Mouse (Mus musculus): ENCODE measurements around the gene Trpm7.
"Not testable (repeated sequence)": the region's sequence is repeated elsewhere in the genome, so short reads cannot be mapped to it uniquely, and the experiment has no call there.

The Trpm7 gene

DNA sequence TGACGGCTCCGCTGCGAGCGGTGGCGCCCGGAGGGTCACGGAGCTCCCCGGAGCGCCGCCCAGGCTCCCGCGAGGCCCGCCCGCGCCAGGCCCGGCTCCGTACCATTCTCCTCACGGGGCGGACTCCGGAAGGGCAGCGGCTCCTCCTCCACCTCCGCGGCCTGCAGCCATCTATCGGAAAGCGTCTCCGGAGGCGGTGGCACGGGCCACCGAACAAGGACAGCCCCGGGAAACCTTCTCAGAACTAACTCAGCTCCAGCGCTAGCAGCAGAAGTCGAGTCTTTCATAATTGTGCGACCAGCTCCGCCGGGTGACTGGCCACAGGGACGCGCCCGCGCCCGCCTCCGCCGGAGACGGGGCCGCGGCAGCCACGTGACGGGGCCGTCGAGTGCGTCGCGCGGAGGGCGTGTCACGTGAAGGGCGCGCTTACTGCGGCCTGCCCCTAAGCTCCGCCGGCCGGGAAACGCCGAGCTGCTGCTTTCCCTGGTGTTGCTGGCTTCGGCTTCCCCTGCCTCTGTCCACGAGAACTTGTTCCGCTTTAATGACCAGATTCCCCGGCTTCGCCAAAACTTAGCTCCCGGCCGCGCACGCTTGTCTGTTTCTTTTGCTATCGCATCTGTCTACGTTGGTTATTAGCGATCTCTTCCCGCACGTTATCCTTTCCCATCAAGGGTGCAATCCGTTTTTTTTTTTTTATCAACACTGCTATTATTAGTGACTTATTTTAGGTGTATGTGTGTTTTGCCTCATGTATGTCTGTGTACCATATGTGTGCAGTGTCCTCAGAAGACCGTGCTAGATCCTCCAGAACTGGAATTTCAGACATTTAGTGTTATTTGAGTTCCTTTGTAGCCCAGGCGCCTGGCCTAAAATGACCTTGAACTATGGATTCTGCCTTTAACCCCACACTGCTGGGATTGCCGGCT lies at the start of gene Trpm7:
TSS of gene Trpm7 (minus strand) at position 360 of the 926 bp plus-strand sequence.
- DNase-seq (ENCODE audit: low spot score): peak; percentile 87

DNA sequence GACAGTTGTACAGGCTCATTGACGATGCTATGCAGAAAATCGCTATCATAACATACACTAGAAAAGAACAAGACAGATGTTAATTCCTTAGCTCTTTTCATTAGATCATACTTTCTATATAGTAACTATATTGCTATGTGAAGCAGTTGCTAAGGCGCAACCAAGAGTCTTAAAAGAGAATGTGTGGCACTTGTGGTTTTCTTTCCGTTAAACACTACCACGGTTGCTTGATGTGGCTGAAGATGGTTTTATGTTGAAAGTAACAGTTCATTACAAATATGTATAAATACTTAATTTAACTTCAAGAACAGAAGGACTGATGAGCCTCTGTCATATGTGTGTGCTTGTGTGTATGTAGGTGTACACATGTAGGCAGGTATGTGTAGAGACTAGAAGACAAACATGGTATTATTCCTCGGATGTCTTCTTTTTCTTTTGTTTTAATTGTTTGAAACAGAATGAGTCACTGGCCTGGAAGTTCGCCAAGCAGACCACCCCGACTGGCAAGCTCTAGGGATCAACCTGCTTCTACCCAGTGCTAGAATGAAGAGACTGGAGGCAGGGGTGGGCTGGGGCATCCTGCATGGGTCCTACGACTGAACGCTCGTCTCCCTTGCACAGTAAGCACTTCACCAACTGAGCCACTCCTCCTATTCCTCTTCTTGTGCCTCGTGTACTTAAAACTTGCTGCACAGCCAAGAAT lies 44.5 kb upstream of the Trpm7 start:
- no peak for DNase-seq (ENCODE audit: low spot score)

DNA sequence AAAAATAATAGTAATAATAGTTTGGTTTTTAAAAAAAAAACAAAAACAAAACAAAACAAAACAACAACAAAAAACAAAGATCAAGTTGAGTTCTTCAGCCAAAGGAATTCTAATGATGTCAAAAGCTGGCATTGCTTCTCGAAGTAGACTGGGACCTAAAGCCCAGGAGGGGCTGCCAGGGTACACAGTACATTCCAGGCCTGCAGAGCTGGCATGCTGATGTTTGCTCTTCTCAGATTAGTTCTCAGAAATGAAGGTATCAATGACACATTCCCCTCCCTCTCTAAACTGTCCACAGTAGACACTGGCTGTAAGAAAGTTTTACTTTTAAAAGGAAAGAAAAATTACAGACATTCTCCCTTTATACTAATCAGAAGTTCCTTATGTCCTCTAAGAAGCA lies 40.2 kb upstream of the Trpm7 start:
- no peak for DNase-seq (ENCODE audit: low spot score)

DNA sequence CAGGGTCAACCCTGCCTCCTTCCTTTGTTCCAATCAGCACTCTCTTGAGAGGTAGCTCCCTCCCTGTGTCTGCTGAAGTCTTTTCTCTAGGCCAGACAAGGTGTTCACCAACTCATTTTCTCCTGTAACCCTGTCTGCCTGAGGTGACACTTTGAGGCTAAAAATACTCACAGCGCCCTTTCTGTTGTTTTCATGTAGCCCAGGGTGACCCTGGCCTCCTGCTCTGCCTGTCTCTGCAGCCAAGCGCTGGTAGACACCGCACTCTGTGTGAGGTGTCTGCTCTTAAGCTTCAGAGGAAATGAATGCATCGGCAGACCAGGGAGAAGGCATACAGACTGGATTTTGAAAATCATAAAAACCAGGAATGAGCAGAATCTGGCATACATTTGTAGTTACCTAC lies 38.1 kb upstream of the Trpm7 start:
- no peak for DNase-seq (ENCODE audit: low spot score)

DNA sequence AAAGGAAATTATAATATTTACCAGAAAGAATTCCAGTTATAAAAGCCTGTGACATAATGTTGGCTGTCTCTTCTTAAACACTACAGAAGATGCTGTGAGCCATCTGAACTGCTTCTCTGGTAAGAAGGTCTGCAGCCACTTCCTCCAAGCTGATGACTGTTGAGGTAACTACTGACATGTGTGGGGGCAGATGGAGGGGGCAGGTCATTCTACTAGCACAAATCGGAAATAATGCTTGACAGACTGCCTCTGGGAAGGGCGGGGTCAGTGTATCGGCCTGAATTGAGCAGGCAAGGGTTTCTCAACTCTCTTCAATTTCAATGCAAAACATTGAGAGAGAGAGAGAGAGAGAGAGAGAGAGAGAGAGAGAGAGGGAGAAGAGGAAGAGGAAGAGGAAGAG lies 28.1 kb upstream of the Trpm7 start:
- no peak for DNase-seq (ENCODE audit: low spot score)

DNA sequence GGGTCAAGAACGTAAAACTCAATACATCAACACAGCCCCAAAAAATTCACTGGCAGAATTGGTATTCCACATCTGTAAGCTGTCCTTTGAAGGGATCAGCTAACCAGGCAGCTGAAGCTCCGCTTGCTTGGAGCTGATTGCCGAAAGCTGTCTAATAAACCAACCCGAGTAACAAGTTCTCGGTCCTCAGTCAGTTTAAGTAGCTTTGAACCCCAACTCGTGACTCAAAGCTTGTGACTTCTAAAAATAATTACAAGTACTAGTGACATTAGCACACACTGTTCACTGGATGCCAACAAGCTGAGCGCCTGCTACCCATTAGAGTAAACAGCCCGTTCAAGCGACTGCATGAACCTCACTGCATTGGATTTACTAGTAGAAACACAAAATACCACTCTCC lies 21.5 kb upstream of the Trpm7 start:
- DNase-seq (ENCODE audit: low spot score): no peak

DNA sequence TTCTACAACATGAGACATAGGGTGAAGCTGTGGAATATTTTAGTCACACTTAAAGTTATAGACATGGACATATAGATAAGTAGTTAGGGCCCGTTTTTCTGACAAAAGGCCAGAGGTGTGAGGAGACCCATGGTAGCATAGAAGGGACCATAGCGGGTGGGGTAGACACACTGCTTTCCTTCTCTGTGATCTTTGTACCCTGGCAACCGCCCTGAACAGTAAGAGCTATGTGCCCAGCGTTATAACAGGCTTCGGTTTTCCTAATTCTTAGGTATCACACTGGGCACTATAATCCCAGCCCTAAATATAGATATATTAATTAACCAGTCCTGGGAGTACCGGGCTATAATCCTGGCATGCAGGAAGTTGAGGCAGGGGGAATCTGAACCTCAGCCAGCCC lies 20.9 kb upstream of the Trpm7 start:
- no peak for DNase-seq (ENCODE audit: low spot score)

DNA sequence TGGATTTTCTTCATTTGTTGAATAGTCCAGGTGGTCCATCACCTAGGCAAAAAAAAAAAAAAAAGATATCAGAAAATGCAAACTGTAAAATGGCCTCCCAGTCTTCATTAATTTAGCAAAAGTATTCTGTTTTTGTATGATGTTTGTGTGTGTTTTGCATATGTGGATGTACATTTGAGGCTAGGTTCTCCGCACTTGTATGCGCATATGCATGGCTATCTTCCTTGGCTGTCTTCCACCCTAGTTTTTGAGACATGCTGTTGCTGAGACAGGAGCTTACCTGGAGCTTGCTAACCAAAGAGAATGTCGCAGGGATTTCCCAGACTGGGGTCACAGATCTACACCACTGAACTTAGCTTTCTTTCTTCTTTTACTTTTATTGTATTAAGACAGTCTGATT lies 18.2 kb upstream of the Trpm7 start:
- DNase-seq (ENCODE audit: low spot score): no peak

DNA sequence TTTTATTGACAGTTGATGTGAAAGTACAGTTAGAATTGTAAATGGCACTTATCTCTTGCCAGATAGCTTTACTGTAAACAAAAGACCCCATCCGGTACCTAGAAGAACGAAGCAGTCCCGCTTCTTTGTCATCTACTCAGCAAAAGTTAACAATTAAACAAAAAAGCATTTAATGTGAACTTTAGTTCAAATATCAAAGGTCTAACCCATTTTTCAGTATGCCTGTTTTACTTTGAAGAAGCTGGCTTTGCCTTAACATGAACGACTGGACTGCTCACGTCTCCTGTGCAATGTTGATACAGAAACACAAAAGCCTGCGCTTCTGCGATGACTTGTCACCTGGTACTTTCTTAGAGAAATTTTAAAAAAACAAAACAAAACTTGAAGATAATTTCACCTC lies 16.3 kb upstream of the Trpm7 start:
- no peak for DNase-seq (ENCODE audit: low spot score)

DNA sequence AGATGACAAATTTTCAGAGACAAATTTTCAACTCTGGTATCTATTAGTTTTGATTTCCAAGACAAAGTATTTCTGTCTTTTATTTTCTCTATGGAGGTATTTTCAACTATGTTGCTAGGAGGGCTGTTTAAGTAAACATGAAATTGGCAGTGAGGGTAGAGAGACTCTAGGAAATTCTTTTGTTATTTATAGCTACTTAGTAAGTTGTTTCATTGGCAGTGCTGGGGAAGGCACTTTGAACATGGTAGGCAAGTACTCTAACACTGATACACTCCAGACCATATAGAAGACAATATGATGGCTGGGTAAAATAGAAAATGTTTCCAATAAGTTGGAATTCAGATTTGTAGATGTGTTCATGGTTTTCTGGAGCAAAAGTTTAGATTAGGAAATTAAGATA lies 15.7 kb upstream of the Trpm7 start:
- no peak for DNase-seq (ENCODE audit: low spot score)

DNA sequence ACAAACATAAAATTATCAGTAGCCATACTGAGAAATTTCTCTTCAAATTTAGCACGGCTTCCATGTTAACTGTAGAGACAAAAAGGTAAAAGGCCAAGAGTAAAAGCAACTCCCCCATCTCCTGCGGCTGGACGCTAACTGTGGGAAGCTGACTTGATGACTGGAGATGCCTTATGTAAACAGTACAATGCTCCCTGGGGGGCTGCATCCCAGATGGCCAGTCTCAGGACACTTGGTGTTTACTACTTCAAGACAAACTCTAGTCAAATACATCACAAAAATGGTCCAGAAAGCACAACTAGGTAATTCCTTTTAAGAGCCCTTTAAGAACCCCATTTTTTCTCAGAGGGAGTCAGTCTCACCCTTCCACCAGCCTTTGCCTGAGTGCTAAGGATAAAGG lies 11.1 kb upstream of the Trpm7 start:
- no peak for DNase-seq (ENCODE audit: low spot score)

DNA sequence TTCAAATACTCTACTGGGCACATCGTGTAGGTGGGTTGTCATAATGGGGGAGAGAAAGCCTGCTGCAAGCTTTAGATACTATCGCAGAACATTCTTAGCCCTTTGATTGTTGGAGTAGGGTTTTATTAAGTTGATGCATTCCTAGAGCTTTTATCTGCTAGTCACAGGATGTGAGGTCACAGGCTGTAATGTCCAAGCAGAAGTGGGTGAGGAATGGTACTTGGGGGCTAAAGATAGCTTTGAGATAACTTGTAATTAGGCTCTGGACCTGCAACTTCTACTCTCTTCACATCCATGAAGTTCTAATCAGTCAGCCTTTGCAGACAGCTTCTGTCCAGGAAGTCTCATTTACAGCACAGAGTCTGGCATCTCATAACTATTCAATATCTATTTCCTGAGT lies 9.8 kb upstream of the Trpm7 start:
- DNase-seq (ENCODE audit: low spot score): no peak

DNA sequence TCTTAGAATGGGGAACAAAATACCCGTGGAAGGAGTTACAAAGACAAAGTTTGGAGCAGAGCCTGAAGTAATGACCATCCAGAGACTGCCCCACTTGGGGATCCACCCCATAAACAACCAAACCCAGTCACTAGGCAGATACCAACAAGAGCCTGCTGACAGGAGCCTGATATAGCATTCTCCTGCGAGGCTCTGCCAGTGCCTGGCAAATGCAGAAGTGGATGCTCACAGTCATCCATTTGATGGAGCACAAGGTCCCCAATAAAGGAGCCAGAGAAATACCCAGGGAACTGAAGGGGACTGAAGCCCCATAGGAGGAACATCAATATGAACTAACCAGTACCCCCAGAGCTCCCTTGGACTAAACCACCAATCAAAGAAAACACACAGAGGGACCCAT lies 6.7 kb upstream of the Trpm7 start:
- not testable (repeated sequence) for DNase-seq (ENCODE audit: low spot score)

DNA sequence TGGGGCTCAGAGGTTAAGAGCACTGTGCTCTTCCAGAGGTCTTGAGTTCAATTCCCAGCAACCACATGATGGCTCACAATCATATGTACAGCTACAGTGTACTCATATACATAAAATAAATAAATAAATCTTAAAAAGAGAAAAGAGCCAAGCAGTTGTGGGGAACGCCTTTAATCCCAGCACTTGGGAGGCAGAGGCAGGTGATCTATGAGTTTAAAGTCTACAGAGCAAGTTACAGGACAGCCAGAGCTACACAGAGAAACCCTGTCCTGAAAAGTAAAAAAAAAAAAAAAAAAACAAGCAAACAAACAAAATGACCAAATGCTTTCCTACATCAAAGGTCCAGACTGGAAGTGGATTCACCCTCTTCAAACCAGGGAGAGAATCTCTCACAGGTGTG lies 2.0 kb upstream of the Trpm7 start:
- no peak for DNase-seq (ENCODE audit: low spot score)

DNA sequence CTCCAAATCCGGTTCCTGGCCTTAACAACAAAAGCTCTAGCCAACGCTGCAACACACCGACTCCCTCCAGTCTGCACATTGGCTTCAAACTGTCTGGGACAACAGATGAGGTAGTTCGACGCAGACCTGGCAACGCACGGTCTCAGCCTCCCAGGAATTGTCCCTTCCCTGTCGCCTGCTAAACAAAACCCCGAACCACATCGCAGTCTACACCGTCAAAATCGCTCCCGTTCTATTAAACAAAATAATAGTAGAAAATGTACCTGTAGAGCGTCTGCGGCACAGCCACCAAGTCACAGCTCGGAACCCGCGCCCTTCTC lies 554 bp downstream of the Trpm7 start:
- no peak for DNase-seq (ENCODE audit: low spot score)

DNA sequence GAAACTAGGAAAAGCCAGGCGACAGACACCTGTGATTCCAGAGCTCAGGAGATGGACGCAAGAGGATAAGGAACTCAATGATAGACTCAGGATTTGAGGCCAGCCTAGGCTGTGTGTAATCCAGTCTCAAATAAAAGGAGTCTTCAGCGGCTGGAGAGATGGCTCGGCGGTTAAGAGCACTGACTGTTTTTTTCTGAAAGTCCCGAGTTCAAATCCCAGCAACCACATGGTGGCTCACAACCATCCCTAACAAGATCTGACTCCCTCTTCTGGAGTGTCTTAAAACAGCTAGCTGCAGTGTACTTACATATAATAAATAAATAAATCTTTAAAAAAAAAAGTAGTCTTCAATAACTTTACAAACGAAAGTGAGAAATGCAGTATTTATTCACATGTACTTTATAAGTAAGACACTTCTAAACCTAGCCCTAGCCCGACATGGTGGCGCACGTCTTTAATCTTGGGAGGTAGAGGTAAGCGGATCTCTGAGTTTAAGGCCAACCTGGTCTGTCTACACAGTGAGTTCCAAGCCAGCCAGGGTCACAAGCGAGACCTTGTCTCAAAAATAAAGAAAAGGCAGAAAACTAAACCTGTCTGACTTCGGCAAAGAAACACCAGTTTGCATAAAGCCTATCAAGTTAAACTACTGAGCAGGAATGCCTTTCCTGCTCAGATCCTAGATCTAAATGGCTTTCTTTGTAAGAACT lies 1.1 kb downstream of the Trpm7 start:
- DNase-seq (ENCODE audit: low spot score): peak; percentile 48

DNA sequence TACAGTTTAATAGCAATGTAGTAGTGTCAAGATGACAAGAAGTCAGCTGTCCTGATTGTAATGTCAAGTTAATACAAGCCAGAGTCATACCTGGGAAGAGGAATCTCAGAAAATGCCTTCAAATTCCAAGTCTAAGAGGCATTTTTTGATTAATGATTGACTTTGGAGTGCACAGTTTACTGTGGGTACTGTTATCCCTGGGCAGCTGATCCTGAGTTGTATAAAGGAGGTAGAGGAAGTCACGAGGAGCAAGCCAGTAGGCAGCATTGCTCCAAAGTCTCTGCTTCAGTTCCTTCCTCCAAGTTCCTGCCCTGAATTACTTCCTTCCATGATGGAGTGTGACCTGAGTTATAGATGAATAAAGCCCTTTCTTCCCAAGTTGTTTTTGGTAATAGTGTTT lies 9.7 kb downstream of the Trpm7 start:
- DNase-seq (ENCODE audit: low spot score): no peak

DNA sequence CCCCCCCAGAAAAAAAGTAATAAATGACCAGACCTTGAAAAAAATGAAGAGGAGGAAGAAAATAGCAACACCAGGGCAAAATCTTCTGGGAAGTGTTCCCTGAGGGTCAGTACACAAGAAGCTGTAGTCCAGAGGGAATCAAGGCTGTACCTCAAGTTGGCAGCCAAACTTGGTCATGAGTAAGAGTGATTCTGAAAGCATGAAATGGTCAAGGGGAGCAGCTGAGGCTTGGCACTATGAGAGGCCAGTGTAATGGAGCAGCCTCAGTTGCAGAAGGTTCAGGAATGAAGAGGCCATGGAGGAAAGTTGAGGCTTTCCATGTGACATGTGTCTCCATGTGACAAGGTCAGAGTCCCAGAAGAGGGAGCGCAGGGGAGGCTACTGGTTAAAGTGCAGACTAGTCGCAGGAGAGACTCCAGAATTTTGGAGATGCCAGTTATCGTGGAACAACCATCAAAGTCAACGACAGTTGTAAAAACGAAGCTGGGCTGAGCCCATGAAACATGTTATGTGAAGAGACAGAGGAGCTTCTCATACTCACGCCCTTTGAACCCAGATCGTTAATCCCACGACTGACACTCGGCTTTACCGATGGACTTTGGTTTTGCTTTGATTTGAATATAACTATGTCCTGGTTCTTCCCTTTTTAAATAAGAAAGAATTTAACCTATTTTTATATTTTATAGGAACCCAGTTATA lies 10.4 kb downstream of the Trpm7 start:
- no peak for DNase-seq (ENCODE audit: low spot score)

DNA sequence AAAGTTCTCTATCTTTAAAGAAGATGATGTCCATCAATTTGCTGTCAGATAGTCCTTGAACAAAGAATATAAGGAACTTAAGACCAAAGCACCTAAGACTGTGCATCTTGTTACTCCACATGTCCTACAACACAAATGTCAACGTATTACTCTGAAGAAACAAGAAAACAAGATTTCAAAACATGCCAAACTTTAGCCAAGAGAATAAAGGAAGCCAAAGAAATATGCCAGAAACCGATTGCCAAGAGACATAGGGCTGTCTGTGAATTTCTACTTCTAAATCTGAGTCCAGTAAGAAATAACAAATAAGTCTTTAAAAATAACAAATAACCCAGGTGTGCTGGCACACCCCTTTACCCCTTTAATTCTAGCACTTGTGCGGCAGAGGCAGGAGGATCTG lies 11.0 kb downstream of the Trpm7 start:
- no peak for DNase-seq (ENCODE audit: low spot score)

DNA sequence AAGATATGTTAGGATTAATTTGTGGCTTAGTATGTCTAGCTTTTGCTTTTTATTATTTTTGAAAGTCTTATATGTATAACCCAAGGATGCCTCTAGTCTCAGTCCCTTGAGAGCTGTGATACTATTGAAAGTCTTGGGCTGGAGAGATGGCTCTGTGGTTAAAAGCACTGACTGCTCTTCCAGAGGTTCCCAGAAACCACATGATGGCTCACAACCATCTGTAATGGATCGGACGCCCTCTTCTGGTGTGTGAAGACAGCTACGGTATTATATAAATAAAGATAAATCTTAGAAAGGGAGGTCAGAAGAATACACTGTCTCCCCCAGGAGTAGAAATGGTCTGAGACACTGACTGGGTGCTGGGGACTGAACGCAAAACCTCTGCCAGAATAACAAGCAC lies 31.3 kb downstream of the Trpm7 start:
- DNase-seq (ENCODE audit: low spot score): no peak

DNA sequence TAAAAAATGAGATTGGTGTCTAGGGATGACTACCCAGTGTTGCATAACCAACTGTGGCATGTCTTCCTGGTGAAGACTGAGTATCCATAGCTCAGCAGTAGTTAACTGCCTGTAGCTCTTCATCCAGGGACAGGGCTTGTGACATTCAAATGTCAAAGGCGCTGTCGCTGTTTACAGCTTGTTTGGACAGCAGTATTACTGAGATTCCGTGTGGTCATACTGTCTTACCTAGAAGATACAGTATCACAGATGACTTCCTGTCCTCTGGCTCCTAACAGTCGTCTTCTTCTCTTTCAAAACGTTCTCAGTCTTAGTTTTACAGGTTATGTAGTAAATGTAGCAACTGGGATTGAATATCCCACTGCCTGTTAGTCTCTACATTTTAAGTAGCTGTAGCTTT lies 37.2 kb downstream of the Trpm7 start:
- DNase-seq (ENCODE audit: low spot score): no peak

DNA sequence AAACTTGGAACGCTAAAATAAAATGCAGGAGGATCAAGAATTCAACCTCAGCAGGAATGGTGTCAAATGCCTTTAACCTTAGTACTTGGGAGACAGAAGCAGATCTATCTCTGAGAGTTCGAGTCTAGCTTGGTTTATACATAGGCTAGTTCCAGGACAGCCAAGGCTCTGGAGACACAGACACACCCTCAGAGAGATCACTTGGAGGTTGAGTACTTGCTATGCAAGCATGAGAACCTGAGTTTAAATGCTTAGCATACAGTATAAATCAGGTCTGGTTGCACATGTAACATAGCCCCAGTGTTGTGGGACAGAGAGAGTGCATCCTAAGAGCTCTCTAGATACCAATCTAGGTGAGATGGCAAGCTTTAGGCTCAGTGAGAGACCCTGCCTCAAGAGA lies 58.6 kb downstream of the Trpm7 start:
- peak; percentile 17 for DNase-seq (ENCODE audit: low spot score)

All from c-Kit-positive CD71-positive TER-119-positive erythroid progenitor cells, embryonic 14.5 days (primary cell).